Mouse (Mus musculus) erythroblast, adult 5-6 weeks (primary cell): ENCODE data around the gene Exoc8. TPM values are rescaled to one million over a fixed set of nuclear protein-coding genes. Genes with fewer than 3 reads are reported as not detected.

Experiments used
- ATAC-seq: replicated peaks from 2 replicates; pipeline ENCODE4 v1.8.0; 2016; ENCODE audit warnings: moderate number of reproducible peaks, mild to moderate bottlenecking, moderate TSS enrichment, inconsistent platforms; ENCODE audit not compliant: poor library complexity, low FRiP score, severe bottlenecking
- total RNA-seq, 2 experiments: library from RNA; stranded (forward) in 1 of 2; stranded (reverse) in 1 of 2; fragments of 150-400 nt in 1 of 2; fragments of 200-764, 138-1000 nt in 1 of 2; gene quantifications; 2 replicates each; pipeline versions ENCODE4 v1.2.3 to v1.2.4; 2015 to 2017; ENCODE audit warnings: low replicate concordance in 2 of 2

Gene Exoc8
- total RNA-seq, 2 experiments from 2014 or later, result 3.9 to 4.4 TPM

DNA sequence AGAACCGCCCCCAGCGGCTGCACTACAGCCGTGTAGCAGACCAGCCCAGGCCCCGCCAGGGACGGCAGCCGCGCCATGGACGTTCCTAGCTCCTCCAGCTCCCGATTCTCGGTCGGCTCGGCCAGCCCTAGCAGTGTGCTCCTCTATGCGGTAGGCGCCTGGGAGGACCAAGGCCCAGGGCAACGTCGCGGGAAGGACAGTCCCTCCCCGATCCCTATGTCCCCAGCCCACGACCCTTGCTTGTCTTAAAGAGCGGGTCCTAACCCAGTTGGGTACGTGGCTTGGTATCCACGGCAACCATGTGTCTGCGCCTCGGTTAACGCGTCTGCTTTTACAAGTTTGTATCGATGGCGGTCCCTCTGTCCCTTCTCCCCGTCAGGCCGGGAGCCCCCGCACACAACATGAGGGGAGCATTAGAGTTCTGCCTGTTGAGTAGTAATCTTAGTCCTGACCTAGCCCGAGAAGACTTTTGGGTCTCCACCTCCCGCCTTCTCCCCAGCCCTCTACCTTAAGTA is 34.3 kb downstream of the Exoc8 start:
- ATAC-seq, result peak; percentile 43; the same call in 1 of the 2 replicates

DNA sequence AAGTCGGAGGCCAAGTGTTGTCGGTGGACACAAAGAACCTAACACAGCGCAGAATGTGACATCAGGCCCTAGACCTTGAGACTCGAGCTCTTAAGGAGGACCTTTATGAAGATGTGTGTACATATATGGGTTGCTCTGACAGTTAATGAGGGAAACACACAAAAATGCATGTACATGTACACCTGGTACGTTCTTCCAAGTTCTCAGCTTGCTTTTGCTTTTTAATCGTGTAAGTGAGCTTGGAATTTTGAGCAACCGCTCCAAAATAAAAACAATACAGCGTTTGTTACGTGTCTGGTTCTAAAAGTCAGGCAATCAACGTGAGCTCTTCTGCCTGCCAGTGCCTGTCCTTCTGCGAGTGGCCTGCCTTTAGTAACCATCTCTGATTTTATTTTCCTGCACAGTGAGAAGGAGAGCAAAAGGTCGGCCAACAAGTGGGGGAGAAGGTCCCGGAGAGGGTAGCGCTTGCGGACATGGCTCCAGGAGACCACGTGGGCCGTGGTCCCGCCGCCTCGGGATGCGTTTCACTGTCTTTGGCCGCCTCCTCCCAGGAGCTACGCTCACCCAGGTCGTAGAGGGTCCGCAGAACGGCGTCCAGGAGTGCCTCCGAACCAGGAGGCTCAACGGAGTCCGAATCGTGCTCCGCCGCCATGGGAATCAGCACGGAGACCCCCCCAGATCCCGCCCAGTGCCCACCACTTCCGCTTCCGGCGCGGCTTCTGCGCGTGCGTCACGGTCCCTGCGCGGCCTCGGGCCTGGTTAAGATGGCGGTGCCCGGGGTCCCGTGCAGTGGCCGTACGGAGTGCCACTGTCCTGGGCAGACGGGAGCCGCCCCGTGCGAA is 35.0 kb downstream of the Exoc8 start, which contains the start of the genes Gnpat and 2810004N23Rik:
Gene Gnpat, plus strand, starts transcription at position 713 of the 842 bp plus-strand sequence.
Gene 2810004N23Rik, minus strand, starts transcription at position 800 of the 842 bp plus-strand sequence.
- peak; percentile 86 for ATAC-seq

DNA sequence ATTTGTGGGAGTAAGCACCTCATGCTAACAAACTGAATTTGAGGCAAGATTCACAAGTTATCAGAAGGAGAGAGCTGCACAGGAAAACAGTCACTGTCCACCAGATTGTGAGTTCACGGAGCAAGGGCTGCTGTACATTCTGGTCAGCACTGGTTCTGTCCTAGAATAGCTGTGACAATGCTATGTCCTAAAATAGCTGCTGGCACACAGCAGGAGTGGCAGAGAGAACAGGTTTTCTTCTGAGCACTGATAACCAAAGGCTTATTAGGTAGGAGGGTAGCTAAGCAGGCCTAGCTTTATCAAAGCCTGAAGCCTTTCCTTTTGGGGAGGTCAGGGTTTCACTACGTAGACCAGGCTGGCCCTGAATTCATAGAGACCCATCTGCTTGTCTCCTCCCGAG is 37.3 kb downstream of the Exoc8 start:
- ATAC-seq, result no peak

DNA sequence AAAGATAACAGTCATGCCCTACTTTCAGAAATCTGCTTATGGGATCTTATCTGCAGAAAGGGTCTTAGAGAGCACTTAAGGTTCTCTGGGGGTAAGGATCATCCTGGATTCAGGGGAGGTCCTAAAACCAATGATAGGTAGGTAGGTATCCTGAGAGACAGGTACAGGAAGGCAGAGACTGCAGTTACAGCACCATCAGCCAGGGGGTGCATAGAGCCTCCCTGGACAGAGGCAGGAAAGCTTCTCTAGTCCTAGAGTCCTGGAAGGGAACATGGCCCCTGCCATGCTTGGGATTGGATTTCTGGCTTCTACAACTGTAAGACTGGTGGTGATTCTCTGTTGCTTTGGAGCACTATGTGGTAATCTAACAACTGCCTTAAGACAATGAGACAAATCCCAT is 38.0 kb downstream of the Exoc8 start:
- ATAC-seq, result 0 out of 2 replicates have a peak, but pooled peaks have one; percentile 45

- no peak for ATAC-seq
Observed at GRCm38 (mm10) chr8:124853511-124853910, 44.0 kb downstream of the Exoc8 start.

DNA sequence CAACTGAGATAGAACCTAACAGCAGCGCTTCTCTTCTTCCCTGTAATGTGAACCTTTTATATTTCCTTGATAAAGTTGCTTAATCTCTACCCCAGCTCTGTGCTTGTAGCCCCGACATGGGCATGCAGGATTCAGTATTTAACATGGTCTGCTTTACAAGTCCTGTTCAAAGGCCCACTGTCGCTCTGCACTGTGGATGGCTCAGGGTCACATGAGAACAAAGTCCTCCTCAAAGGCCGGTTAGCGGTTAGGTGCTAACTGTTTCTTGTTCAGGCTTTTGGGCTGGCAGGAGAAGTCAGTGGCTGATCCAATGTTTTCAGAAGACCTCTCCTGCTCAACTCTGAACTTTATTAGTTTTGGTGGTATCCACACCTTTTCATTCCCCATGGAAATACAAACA is 51.9 kb downstream of the Exoc8 start:
- ATAC-seq, result no peak

DNA sequence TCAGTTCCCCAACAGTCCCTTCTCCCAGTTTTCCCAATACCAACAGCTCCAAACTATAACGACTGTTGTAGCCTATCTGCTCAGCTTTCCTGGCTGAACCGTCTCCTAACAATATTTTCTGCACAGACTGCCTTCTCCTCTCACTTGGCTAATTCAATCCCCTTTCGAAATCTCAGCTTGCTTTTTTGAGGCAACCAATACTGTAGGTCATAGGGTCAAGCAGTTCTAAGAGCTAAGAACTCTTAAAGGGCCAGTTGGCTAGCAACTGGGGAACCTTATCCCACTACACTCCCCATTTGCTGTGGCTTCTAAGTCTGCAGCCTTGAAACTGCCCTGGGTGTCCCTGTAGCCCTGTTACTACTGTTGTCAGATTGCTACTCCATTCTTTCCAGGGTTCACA is 52.4 kb downstream of the Exoc8 start:
- ATAC-seq, result no peak

Other genes with a start within 250 kb of the Exoc8 start
- gene 2310022B05Rik, start 234.3 kb downstream of the Exoc8 start, total RNA-seq (2015; ENCODE audit: low replicate concordance), result 16.5 and 19.0 TPM in 2 replicates
- gene 2310022B05Rik, start 234.3 kb downstream of the Exoc8 start, total RNA-seq (2017; ENCODE audit: low replicate concordance), result 9.8 and 16.9 TPM in 2 replicates
- 13.1 and 15.3 TPM in 2 replicates for gene Ttc13, start 175.7 kb downstream of the Exoc8 start, total RNA-seq (2015; ENCODE audit: low replicate concordance)
- gene Ttc13, start 175.7 kb downstream of the Exoc8 start, total RNA-seq (2017; ENCODE audit: low replicate concordance), result 8.8 and 18.3 TPM in 2 replicates
- 2.5 TPM in 1 of 2 replicates, not detected in the other for gene Arv1, start 175.6 kb downstream of the Exoc8 start, total RNA-seq (2015; ENCODE audit: low replicate concordance)
- gene Arv1, start 175.6 kb downstream of the Exoc8 start, total RNA-seq (2017; ENCODE audit: low replicate concordance), result 1.1 TPM in 1 of 2 replicates, not detected in the other
- gene Fam89a, start 145.9 kb downstream of the Exoc8 start, total RNA-seq (2015; ENCODE audit: low replicate concordance), result 1.3 TPM in 1 of 2 replicates, not detected in the other
- gene Fam89a, start 145.9 kb downstream of the Exoc8 start, total RNA-seq (2017; ENCODE audit: low replicate concordance), result not detected in 2 replicates
- gene Trim67, start 104.6 kb downstream of the Exoc8 start, total RNA-seq (2015; ENCODE audit: low replicate concordance), result not detected in 2 replicates
- not detected in 2 replicates for gene Trim67, start 104.6 kb downstream of the Exoc8 start, total RNA-seq (2017; ENCODE audit: low replicate concordance)
- 29.7 and 35.0 TPM in 2 replicates for gene Gnpat, start 34.7 kb downstream of the Exoc8 start, total RNA-seq (2015; ENCODE audit: low replicate concordance)
- gene Gnpat, start 34.7 kb downstream of the Exoc8 start, total RNA-seq (2017; ENCODE audit: low replicate concordance), result 18.0 and 40.7 TPM in 2 replicates
- gene 2810004N23Rik, start 34.6 kb downstream of the Exoc8 start, total RNA-seq (2015; ENCODE audit: low replicate concordance), result 5.6 and 7.1 TPM in 2 replicates
- 9.2 and 9.8 TPM in 2 replicates for gene 2810004N23Rik, start 34.6 kb downstream of the Exoc8 start, total RNA-seq (2017; ENCODE audit: low replicate concordance)
- gene Sprtn, start 181 bp upstream of the Exoc8 start, total RNA-seq (2015; ENCODE audit: low replicate concordance), result 2.9 and 10.2 TPM in 2 replicates
- 8.5 TPM in 2 replicates for gene Sprtn, start 181 bp upstream of the Exoc8 start, total RNA-seq (2017; ENCODE audit: low replicate concordance)
- gene Egln1, start 51.6 kb upstream of the Exoc8 start, total RNA-seq (2015; ENCODE audit: low replicate concordance), result 2.9 and 4.8 TPM in 2 replicates
- 2.4 and 5.6 TPM in 2 replicates for gene Egln1, start 51.6 kb upstream of the Exoc8 start, total RNA-seq (2017; ENCODE audit: low replicate concordance)
- 20.1 and 23.4 TPM in 2 replicates for gene Tsnax, start 115.3 kb upstream of the Exoc8 start, total RNA-seq (2015; ENCODE audit: low replicate concordance)
- 6.9 and 10.6 TPM in 2 replicates for gene Tsnax, start 115.3 kb upstream of the Exoc8 start, total RNA-seq (2017; ENCODE audit: low replicate concordance)
- not detected in 2 replicates for gene Disc1, start 156.5 kb upstream of the Exoc8 start, total RNA-seq (2015; ENCODE audit: low replicate concordance)
- gene Disc1, start 156.5 kb upstream of the Exoc8 start, total RNA-seq (2017; ENCODE audit: low replicate concordance), result 1.3 and 1.6 TPM in 2 replicates